Mouse (Mus musculus) left cerebral cortex, postnatal 36 days (tissue): Measurements from ENCODE around the gene Gramd1b. TPM values are rescaled to one million over a fixed set of nuclear protein-coding genes. Genes with fewer than 3 reads are reported as not detected.
"Not testable (repeated sequence)": the region's sequence is repeated elsewhere in the genome, so short reads cannot be mapped to it uniquely, and the experiment has no call there.

Experiments used
- DNase-seq, 2 experiments: peaks; one replicate each; pipeline ENCODE4 v3.0.0; 2021 to 2022; ENCODE audit warnings: low spot score in 2 of 2, mixed read lengths in 1 of 2
- intact Hi-C: fragments of 180-260 bp; cut with DNase I; formaldehyde crosslinking; loops from one replicate; pipeline ENCODE4 v1.15.1; 2025
- total RNA-seq, 2 experiments: library from RNA; stranded (reverse); gene quantifications; 2 replicates each; pipeline ENCODE4 v1.2.3; 2021

Gene Gramd1b
- total RNA-seq, 2 experiments from 2014 or later = 146 to 182 TPM

DNA sequence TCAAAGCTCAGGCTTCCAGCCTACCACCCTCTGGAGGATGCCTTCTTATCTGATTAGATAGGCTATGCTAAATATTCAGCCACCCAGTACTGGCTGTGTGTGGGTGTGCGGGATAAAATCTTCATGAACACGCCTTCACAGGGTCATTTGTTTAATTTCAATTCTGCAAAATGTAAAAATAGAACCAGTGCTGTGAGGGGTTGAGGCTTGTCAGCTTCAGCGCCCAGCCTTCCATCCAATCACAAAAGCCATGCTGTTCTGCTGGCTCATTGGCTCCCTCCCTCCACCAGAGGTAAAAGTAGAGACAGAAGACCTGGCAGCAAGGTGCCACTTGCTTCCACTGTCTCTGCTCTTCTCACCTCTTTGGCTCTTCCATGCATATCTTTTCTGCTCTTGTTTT, 4.3 kb downstream of the Gramd1b start:
- intact Hi-C loops = no loop called here
- no peak for DNase-seq

DNA sequence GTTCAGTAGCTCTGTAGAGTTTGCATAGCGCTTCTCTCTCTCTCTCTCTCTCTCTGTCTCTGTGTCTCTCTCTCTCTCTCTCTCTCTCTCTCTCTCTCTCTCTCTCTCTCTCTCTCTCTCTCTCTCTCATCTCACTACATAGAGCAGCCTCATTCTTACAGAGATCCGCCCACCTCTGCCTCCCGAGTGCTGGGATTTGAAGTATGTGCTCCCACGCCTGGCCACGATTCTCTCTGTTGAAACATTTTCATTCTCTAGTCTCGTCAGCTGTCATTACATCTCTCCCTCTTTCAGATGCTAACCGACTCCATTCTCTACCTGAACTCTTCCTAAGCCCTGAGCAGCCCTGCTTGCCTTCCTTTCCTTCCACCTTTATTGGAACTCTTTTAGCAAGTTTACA, 9.0 kb downstream of the Gramd1b start:
- peak; percentile 36 to 41 for DNase-seq
- intact Hi-C loops = no loop called here

DNA sequence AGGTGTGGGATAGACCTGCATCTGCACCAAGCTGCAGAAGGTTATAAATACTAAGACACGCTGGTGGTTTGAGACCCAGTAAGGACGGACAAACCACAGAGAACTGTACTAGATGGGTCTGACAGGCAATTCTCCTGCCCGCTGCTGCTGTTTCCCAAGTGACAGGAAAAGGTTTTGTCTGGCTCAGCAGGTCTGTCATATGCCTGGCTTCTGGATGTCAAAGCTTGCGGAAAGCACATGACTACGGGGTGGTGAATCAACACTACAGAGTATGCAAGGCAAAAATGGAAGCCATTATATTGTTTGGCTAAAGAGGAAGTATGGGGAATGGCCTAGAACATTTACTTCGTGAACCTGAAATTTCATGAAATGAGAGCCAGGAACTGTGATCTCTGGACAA, 10.1 kb downstream of the Gramd1b start:
- intact Hi-C loops = no loop called here
- no peak for DNase-seq

DNA sequence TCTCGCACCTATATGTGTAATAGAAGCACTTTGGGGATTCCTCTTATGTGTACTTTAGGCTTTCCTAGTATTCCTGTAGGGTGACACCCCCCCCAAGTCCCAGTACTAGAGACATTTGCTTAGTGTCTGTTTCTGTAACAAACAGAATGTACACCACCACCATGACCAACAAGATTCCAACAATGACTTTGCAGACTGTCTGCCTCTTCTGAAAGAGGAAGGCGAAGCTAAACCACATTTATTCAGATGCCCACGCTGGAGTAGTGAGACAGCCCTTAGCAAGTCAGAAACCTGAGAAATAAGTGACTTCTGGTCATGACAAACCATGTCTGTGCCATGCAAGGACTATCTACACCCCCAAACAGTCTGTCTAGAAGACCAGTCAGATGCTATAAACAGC, 11.9 kb downstream of the Gramd1b start:
- no peak for DNase-seq
- intact Hi-C loops = no loop called here

DNA sequence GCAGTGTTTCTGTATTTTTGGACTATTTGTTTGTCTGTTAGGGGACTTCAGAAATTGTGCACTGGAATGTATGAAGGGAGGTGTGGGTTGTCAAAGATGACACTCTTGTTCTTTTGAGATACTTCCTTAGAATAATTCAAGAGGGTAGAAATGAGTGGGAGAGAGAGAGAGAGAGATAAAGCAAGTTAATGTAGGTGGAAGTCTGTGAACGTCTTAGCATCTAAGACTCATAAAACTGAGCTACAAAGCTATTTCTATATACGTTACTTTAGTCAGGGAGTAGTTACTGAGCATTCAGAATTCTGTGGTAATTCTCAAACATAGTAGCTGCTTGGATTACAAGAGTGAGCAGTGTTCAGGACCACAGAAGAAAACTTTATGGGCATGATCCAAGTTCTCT, 19.2 kb downstream of the Gramd1b start:
- intact Hi-C loops = no loop called here
- no peak for DNase-seq

DNA sequence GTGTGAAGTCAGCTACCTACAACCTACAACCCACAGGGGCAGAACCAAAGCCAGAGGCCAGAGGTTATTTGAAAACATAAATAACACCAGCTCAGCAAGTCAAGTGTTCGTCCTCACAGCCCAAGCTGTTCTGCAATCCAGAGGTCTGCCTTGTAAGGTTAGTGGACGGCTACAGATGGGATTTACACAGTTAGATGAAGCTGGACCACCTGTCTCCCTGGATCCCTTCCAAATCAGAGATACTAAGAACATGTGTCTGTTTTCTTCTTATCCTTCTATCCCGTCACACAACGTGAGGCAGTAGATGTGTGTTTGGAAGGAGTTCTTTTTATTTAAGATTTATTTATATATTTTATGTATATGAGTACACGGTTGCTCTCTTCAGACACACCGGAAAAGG, 21.7 kb downstream of the Gramd1b start:
- DNase-seq = no peak

DNA sequence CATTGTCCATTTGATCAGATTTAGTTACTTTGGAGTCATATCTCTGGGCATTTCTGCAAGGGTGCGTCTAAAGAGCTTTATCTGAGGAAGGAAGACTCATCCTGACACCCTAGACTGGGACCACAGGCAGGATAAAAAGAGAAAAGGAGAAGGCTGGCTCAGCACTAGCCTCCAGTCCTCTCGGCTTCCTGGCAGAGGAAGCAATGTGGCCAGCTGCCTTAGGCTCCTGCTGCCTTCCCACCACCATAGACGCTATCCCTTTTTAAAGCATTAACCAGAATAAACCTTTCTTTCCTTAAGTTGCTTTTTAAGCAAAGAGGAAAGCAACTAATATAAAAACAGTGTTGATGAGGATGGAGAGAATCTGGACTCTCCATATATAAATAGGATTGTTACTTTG, 24.6 kb downstream of the Gramd1b start:
- intact Hi-C loops = loop anchor here (5.0 kb wide), 3 partner anchors 51 to 89 kb away; no protein-coding TSS in a partner anchor
- DNase-seq = peak; percentile 39 to 45

More for the DNA sequence above, 21.7 kb downstream of the Gramd1b start:
- intact Hi-C loops = loop anchor here (5.0 kb wide), 3 partner anchors 48 to 92 kb away; no protein-coding TSS in a partner anchor

DNA sequence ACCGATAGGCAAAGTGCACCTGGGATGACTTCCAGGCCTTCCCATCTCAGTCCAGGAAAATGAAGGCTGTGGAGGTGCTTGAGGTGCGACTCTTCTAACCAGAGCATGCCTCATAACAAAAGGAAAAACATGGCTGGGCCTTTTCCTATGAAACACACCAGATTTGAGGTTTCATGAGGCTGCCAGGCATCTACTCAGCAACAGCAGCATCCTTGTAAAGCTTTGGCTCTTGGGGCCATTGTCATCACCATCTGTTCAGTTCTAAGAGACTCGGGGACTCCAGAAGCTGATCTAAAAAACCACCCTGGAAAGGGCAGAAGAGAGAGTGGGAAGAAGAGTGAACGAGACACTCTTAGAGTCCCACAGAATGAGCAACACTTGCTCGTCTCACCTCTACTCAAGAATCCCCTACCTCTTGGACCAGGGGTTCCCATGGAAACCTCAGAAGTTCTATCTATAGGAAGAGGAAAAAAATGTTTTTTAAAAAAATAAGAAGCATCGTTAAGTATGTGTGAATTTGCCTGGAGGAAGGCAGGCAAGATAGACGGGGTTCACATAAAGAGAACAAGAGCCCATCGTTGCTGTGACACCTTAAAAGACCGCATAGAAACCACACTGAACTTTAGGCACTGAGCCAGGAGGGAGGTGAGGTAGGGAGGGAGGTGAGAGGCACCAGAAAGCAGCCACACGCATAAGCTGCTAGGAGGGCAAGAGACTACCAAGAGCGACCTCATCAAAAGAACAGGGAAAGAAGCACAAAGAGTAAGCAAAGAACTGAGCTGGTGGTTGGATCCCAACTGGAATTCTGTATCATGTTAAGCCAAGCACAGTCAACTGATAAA, 25.5 kb downstream of the Gramd1b start:
- peak; percentile 39 to 46 for DNase-seq
- intact Hi-C loops = loop anchor here (5.0 kb wide), 3 partner anchors 52 to 88 kb away; no protein-coding TSS in a partner anchor

DNA sequence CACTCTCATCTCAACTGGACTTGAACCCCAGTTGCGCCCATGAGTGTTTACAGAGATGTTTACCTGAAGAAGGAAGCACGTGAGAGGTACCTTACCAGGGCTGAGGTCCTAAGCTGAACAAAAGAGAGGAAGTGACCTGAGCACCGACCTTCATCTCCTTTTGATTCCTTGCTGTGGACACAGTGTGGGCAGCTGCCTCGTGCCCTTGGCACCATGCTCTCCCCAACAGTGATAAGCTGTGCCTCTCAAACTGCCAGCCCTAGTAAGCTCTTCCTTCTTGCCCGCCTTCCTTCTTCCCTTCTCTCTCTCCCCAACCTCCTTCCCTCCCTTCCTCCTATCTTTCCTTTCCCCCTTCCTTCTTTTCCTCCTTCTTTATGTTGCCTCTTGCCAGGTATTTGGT, 26.3 kb downstream of the Gramd1b start:
- no peak for DNase-seq
- intact Hi-C loops = loop anchor here (5.0 kb wide), 3 partner anchors 52 to 88 kb away; no protein-coding TSS in a partner anchor

DNA sequence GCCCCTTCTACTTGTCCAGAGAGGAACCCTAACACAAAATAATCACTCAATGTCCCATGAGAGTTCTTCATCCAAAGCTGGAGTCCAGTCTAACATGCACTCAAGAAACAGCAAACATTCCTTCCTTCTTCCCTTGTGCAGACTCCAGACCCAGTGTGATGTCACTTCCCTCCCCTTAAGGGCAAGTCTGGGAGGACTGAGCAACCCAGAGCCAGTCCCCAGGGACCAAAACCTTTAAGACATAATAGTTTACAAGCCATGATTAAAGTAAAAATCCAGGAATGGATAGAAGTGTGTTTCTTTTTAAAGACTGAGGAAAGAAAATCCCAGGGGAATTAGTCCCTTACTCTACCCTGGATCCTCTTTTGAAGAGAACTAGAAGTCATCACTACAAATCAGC, 30.5 kb downstream of the Gramd1b start:
- DNase-seq = no peak

DNA sequence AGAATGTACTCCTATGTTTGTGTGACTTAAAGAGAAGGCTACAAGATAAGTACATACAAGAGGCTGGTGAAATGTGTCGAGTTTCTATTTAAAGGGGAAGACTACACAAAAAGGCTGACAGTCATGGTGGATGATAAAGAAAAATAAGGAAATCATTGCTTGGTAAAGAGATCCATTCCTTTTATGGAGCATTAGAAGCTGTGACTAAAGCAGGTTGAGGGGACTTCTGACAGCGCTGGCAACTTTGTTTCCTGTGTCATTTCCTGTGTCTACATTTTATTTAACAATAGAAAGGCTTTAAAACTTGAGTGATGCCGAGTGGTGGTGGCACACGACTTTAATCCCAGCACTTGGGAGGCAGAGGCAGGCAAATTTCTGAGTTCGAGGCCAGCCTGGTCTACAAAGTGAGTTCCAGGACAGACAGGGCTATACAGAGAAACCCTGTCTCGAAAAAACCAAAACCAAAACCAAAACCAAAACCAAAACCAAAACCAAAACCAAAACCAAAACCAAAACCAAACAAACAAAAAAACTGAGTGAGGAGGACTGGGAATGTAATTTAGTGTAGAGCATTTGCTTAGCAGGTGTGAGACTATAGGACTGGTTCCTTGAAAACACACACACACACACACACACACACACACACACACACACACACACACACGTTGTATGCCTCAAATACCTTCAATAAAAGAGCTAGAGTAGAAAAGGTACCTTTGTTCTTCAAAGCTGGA, 48.7 kb downstream of the Gramd1b start:
- intact Hi-C loops, DNase-seq: not testable (repeated sequence)

More for the DNA sequence above, 30.5 kb downstream of the Gramd1b start:
- intact Hi-C loops = no loop called here

DNA sequence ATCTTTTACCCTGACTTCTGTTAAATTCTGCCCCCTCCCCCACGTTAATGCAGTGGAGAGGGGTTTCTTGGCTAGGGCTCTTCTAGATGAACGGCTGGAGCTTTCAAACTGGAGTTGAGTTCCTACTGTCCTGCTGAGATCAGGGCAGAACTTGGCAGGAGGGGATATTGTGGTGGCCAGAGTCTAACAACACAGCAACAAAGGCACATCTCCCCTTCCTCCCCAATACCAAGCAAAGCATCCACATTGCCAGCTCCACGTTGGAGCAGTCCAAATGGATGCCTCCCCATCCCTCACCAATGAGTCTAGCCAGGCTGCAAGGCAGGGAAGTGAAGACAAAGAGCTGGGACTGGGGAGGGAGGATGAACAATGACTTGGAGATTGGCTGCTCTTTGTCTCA, 49.9 kb downstream of the Gramd1b start:
- no peak for DNase-seq
- intact Hi-C loops = no loop called here

DNA sequence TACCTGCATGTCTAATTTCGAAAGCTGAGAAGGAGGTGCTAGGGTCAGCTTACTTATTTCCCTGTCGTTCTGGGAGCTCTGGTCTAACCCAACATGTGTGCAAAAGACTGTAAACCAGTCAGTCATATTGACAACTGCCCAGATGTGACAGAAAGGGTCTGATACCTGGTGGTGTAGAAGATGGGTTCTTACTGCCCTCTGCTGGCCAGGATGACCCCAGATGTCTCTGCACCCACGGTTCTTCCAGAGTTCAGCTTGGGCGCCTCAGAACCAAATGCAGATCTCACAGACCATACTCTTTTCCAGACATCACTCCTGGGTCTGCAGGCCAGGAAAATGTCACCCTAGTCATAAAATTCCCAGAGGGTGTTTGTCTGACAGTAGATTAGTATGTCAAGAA, 51.9 kb downstream of the Gramd1b start:
- intact Hi-C loops = no loop called here
- DNase-seq = no peak

DNA sequence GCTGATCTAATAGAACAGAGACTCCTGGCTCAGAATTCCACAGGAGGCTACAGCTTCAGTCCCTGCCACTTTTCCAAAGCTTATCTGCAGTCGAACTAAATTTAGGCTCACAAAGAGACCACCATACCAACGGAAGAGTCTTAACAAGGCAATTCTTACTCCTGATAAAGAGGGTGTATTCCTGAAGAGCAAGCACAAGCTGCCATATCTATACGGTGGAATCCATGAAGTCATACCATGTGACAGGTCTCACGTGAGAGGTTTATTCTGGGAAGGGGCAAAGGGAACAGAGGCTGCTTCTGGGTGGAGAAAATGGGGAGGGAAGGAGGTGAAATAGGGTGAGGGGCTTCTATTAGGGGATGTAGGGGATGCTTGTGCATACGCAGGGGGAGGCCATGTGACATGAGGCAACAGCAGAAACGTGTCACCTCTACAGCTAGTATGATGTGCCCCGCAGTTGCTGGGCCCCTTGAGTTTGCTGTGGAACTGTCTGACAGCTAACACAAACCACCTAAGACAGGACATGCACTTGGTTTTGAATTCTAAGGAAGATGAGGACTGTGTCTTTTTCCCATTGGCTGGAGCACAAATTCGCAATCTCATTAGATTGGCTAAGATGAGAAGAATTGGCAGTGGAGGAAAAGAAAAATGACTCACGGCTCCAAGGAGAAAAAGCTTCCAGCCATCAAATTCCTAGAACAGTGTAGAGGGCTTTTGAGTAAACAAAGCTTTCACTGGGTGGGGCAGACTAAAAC, 52.9 kb downstream of the Gramd1b start:
- no peak for DNase-seq

DNA sequence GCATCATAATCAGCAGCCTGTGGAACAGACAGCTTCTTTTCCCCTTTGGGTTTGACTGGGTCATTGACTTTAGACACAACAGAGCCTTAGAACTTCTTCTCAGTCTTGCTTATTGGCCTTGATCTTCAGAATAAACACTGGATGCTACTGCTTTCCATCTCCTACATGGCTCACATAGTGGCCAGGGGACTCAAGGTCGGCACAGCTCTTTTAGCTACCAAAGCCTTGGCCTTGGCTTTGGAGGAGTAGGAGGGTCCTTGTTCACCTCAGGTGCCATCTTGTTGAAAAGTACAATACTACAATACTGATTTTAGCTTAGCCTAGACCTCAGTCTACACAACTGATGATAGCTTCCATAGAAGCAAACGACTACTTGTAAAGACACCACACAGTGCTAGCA, 53.6 kb downstream of the Gramd1b start:
- intact Hi-C loops = no loop called here
- DNase-seq = no peak

More for the DNA sequence above, 52.9 kb downstream of the Gramd1b start:
- intact Hi-C loops = no loop called here

DNA sequence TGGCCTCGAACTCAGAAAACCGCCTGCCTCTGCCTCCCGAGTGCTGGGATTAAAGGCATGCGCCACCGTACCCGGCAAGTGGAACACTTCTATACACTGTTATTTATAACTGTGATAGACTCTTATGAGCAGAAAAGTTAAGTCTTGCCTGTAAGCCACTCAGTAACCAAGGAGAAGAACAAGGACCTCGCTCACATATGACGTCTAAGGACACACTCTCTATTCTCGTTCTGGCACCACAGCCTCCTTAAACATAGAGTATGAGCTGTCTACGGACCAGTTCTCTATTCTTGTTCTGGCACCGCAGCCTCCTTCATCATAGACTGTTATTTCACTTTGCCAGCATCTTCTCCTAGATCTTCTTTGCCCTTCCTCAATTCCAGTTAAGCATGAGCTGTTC, 55.1 kb downstream of the Gramd1b start:
- DNase-seq = no peak
- intact Hi-C loops = no loop called here

DNA sequence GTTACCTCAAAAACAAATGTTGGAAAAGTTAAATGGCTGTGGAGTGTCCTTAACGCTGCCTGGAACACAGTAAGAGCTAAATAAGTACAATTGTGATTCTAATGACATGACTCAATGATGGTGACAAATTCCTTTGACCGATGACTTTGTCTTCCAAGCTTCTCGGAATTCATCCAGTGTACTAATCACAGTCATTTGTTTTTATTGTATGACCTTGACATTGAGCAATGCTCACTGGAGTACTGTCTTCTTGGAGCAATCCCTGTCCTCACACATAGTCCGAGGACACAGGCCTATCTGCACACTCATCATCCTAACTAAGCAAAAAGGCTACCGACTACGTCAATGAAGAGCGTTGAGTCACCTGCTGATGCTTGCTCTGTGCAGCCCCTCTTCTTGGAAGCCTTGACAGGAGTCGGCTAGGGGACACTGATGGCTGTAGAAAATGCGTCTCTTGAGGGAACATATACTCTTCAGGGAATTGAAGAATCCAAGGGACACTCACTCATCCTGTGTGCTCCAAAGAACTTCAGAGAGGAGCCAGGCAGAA, 58.1 kb downstream of the Gramd1b start:
- DNase-seq = no peak
- intact Hi-C loops = no loop called here

DNA sequence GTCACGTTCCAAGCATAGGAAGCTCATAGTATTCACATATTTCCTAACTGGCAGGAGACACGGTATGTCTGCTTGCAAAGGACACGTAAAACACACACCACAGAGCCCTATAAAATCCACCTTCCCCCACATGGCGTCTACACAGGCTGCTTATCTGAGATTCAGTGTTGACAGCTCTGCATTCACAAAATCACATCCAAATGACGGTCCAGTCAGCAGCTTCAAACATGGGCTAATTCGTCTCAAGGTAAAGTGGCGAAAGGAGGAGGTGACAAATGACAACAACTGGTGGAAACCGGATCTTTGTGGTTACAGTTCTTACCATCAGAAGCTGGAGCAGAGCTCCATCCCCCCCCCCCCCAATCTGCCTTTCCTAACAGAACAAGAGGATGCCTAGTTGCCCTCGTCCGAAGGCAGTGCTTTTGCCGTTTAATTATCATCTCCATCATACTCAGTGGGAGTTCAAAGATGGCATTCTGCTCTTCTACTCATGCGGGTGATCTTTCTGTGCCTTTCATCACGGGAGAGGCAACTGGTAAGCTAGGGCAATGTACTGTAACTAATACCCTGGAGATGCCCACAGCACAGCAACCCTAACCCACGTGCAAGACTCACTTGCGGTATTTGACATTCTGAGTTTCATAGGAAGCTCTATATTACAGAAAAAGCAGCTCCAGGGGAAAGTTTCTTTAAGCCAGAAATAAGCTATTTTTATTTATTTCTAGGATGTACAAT, 61.6 kb downstream of the Gramd1b start:
- no peak for DNase-seq
- intact Hi-C loops = no loop called here

DNA sequence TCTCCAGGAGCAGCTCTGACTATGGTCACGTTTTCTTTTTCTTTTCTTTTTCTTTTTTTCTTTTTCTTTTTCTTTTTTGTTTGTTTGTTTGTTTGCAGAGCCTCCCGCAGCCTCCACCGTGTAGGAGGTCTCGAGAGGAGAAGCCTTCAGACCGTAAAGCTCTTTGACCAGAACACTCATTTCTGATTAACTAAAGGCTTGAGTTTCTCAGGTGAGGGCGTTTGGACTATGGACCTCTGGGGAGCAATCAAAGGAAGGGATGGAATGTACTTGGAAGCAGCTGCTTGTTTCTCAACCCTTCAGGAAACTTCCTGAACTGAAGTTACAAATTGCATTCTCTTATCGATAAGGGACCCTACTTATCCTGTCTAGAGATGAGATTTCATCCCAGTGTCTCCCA, 64.4 kb downstream of the Gramd1b start:
- intact Hi-C loops = no loop called here
- DNase-seq = no peak
